Mouse (Mus musculus): Measurements from ENCODE around the gene Ccdc34.

DNA sequence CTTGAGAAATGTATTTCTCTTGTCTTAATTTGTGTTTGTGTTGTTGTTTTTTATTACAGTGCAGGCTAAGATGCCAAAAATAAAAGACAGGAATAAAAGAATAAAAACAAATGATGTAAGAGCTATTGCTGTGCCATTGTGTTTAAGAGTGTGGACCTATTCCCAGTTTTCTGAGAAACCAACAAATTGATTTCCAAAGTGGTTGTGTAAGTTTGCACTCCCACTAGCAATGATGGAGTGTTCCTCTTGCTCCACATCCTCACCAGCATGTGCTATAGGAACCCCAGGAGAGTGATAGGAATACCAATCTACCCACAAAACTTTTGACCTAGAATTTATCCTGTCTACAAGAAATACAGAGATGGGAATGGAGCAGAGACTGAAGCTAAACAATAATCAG is 150.7 kb downstream of the Ccdc34 start:
- TF ChIP-seq POLR2A (IDR thresholded peaks at IDR 0.05; ENCODE audit: insufficient read depth, low read depth, low read length): no peak
- TF ChIP-seq CTCF (IDR thresholded peaks at IDR 0.05; ENCODE audit: insufficient read depth, low read depth, low read length): no peak

All from olfactory bulb, adult 2 months (tissue).